Mouse (Mus musculus) CH12.LX (cell line): ENCODE measurements at regions not wholly inside any gene's neighbourhood (a gene's known extent, or its start where the extent isn't known, plus 50 kb on each side); places are given as distances from the start of the nearest gene placed in this dataset.

ENCODE experiments used
- BHLHE40 ChIP-seq: IDR thresholded peaks from 2 replicates; pipeline ENCODE4 v1.6.1; 2011; ENCODE audit warnings: mild to moderate bottlenecking, low read depth, low read length, improper control_type of control experiment
- CHD1 ChIP-seq: IDR thresholded peaks from 2 replicates; pipeline ENCODE4 v1.6.1; 2012; ENCODE audit warnings: low read depth, low read length, improper control_type of control experiment, inconsistent platforms
- CHD2 ChIP-seq: IDR thresholded peaks from 2 replicates; pipeline ENCODE4 v1.6.1; 2011; ENCODE audit warnings: low read length, improper control_type of control experiment
- CTCF ChIP-seq, 2 experiments: IDR thresholded peaks in 1 of 2; conservative IDR thresholded peaks in 1 of 2; 2 replicates each; pipeline ENCODE4 v1.5.1; 2011 to 2012; ENCODE audit warnings: low read depth in 2 of 2, low read length in 2 of 2, improper control_type of control experiment in 1 of 2, inconsistent platforms in 1 of 2, mild to moderate bottlenecking in 1 of 2, moderate library complexity in 1 of 2
- EP300 ChIP-seq: IDR thresholded peaks from 2 replicates; pipeline ENCODE4 v1.6.1; 2011; ENCODE audit warnings: low read length, improper control_type of control experiment
- MAX ChIP-seq: IDR thresholded peaks from 2 replicates; pipeline ENCODE4 v1.6.1; 2011; ENCODE audit warnings: low read length, improper control_type of control experiment
- NRF1 ChIP-seq: IDR thresholded peaks from 2 replicates; pipeline ENCODE4 v1.6.1; 2014; ENCODE audit warnings: low read depth, mild to moderate bottlenecking, inconsistent platforms, low read length, improper control_type of control experiment, moderate library complexity
- POLR2A ChIP-seq: IDR thresholded peaks from 2 replicates; pipeline ENCODE4 v1.6.1; 2011; ENCODE audit warnings: low read depth, mild to moderate bottlenecking, improper control_type of control experiment, low read length
- RCOR1 ChIP-seq: conservative IDR thresholded peaks from 2 replicates; pipeline ENCODE4 v1.6.1; 2012; ENCODE audit warnings: low read depth, mild to moderate bottlenecking, inconsistent platforms, low read length, improper control_type of control experiment
- SMC3 ChIP-seq: IDR thresholded peaks from 2 replicates; pipeline ENCODE4 v1.6.1; 2011; ENCODE audit warnings: low read depth, low read length, improper control_type of control experiment
- USF1 ChIP-seq: IDR thresholded peaks from 2 replicates; pipeline ENCODE4 v1.6.1; 2014; ENCODE audit warnings: low read depth, mild to moderate bottlenecking, inconsistent platforms, low read length, improper control_type of control experiment
- ZC3H11A ChIP-seq: IDR thresholded peaks from 2 replicates; pipeline ENCODE4 v1.6.1; 2012; ENCODE audit warnings: low read depth, mild to moderate bottlenecking, inconsistent platforms, low read length, improper control_type of control experiment
- ZKSCAN1 ChIP-seq: IDR thresholded peaks from 2 replicates; pipeline ENCODE4 v1.6.1; 2012; ENCODE audit warnings: low read depth, inconsistent platforms, low read length, improper control_type of control experiment, borderline replicate concordance

DNA sequence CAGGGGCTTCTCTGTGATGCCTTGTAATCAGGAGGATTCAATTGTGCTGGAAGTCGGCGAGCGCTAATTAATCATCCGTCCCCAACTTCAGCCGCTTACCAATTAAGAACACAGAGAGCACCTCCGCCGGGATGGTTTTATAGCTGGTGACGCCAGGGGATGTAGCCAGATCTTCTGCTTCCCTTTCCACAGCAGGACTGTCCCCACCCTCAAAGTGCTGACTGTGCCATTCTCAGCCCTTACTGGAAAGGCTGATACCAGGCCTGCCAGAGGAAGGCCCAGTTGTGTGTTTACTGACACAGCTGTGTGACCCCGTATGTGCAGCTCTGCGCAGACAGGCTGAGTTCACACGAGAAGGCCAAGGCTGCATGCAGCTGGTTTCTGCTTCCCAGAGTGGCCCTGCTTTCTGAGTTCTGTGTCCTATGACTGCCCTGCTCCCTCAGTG lies 59.9 kb upstream of the Bend4 start:
- TF ChIP-seq ZKSCAN1 (no peak), CHD1 (no peak), EP300 (no peak), NRF1 (no peak), CTCF (conservative IDR thresholded peaks at IDR 0.05 in 1 of 2, IDR thresholded peaks at IDR 0.05 in 1 of 2; ENCODE audit: low read depth in 2 of 2, low read length in 2 of 2) (no peak), POLR2A (no peak), BHLHE40 (no peak), MAX (no peak), ZC3H11A (no peak), USF1 (no peak), SMC3 (no peak), CHD2 (no peak), RCOR1 (no peak)
